Mouse (Mus musculus): ENCODE measurements around the gene Pitpnm1.
A peak's percentile ranks its signal among the peaks of the same experiment; 100 is the strongest.

Pitpnm1 gene

GRCm38 (mm10) chr19:4094774-4095303 lies 5.0 kb upstream of the Pitpnm1 start:
- DNase-seq (ENCODE audit: low spot score in 2 of 2) = peak in 1 of 2 experiments; percentile 3

- DNase-seq (ENCODE audit: low spot score in 2 of 2) = no peak
Measured at GRCm38 (mm10) chr19:4095802-4096201, 4.0 kb upstream of the Pitpnm1 start.

- DNase-seq (ENCODE audit: low spot score in 2 of 2) = peak; percentile 99 to 100
Measured at GRCm38 (mm10) chr19:4096642-4097440, 3.0 kb upstream of the Pitpnm1 start, which contains the start of gene Cdk2ap2. TSS of gene Cdk2ap2 (plus strand) at chr19:4097182.

- no peak for DNase-seq (ENCODE audit: low spot score in 2 of 2)
Measured at GRCm38 (mm10) chr19:4097441-4097825, 2.4 kb upstream of the Pitpnm1 start.

- no peak for DNase-seq (ENCODE audit: low spot score in 2 of 2)
Measured at GRCm38 (mm10) chr19:4098426-4098825, 1.4 kb upstream of the Pitpnm1 start.

- peak; percentile 72 to 86 for DNase-seq (ENCODE audit: low spot score in 2 of 2)
Measured at GRCm38 (mm10) chr19:4099056-4099455, 742 bp upstream of the Pitpnm1 start.

GRCm38 (mm10) chr19:4100718-4101261 lies 992 bp downstream of the Pitpnm1 start:
- DNase-seq (ENCODE audit: low spot score in 2 of 2) = peak; percentile 60 to 70

GRCm38 (mm10) chr19:4101466-4101865 lies 1.7 kb downstream of the Pitpnm1 start:
- no peak for DNase-seq (ENCODE audit: low spot score in 2 of 2)

- no peak for DNase-seq (ENCODE audit: low spot score in 2 of 2)
Measured at GRCm38 (mm10) chr19:4102049-4102448, 2.3 kb downstream of the Pitpnm1 start.

- no peak for DNase-seq (ENCODE audit: low spot score in 2 of 2)
Measured at GRCm38 (mm10) chr19:4102626-4103025, 2.8 kb downstream of the Pitpnm1 start.

- DNase-seq (ENCODE audit: low spot score in 2 of 2) = no peak
Measured at GRCm38 (mm10) chr19:4103294-4103693, 3.5 kb downstream of the Pitpnm1 start.

- DNase-seq (ENCODE audit: low spot score in 2 of 2) = no peak
Measured at GRCm38 (mm10) chr19:4103792-4104191, 4.0 kb downstream of the Pitpnm1 start.

GRCm38 (mm10) chr19:4104675-4105194 lies 4.9 kb downstream of the Pitpnm1 start:
- DNase-seq (ENCODE audit: low spot score in 2 of 2) = no peak

- no peak for DNase-seq (ENCODE audit: low spot score in 2 of 2)
Measured at GRCm38 (mm10) chr19:4106654-4107053, 6.9 kb downstream of the Pitpnm1 start.

- no peak for DNase-seq (ENCODE audit: low spot score in 2 of 2)
Measured at GRCm38 (mm10) chr19:4108535-4108934, 8.7 kb downstream of the Pitpnm1 start.

GRCm38 (mm10) chr19:4112063-4112960 lies 12.5 kb downstream of the Pitpnm1 start:
- DNase-seq (ENCODE audit: low spot score in 2 of 2) = no peak

- DNase-seq (ENCODE audit: low spot score in 2 of 2) = peak in 1 of 2 experiments; percentile 51
Measured at GRCm38 (mm10) chr19:4113186-4113805, 13.5 kb downstream of the Pitpnm1 start.

GRCm38 (mm10) chr19:4113806-4114230 lies 14.0 kb downstream of the Pitpnm1 start:
- no peak for DNase-seq (ENCODE audit: low spot score in 2 of 2)

GRCm38 (mm10) chr19:4114551-4114950 lies 14.8 kb downstream of the Pitpnm1 start:
- DNase-seq (ENCODE audit: low spot score in 2 of 2) = no peak

- no peak for DNase-seq (ENCODE audit: low spot score in 2 of 2)
Measured at GRCm38 (mm10) chr19:4115144-4115543, 15.3 kb downstream of the Pitpnm1 start.

GRCm38 (mm10) chr19:4115816-4116215 lies 16.0 kb downstream of the Pitpnm1 start:
- DNase-seq (ENCODE audit: low spot score in 2 of 2) = no peak

Data from frontal cortex, postnatal 14 days (tissue).